In the genomic region with DNA sequence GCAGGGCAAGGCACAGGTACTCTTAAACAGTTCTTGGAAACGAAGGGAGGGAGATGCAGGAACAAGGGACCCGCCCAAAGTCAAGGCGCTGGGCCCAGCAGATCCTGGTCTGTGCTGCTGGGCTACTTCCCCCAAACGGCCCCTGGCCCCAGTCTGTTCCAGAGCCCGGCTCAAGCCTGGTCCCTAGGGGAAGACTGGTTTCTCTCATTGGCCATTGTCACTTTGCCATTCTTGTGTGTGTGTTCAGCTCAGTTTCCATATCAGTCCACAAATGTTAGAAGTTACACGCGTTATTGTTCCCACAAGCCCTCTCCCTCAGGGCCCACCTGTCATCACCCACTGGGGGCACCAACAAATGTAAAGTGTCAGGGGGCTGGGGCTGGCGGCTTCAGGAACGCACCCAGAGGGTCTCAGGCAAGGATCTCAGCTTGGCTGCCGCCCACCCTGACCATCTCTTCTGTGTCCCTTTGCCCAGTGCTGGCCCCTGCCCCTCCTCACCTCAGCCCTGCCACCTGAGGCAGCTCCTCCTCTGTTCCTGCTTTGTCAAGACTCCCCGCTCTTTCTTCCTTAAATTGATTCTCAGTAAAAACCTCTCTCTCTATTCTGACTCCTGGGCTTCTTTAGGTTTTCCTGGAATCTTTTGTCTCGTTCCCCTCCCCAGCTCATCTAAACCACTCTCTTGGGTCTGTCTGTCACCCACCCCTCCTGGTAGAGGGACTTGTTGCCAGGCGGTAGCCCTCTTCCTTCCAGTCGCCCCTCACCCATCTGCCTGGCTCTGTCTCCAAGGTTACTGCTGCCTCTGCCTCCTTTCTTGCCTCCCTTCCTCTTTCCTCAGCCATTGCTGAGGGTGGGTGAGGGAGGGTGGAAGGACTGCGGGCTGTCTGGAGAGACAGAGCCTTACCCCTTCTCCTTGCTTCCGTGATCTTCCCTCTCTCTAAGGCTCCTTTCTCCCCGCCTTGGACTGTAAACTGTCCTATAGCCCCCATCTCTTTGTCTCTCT, we compare ENCODE assay signal across 8 mouse cellular contexts.
DNase-seq lines count a peak whose midpoint lies in the region; ATAC-seq and TF ChIP-seq lines count a peak whose summit lies in the region.

No protein-coding gene starts in this region.

- TF ChIP-seq POLR2A in cerebellum, adult 2 months (IDR thresholded peaks at IDR 0.05; ENCODE audit: borderline replicate concordance, insufficient read depth, low read length), result no peak

- no peaks in the 10 kb centered on the region for H3K27me3 ChIP-seq in cerebellum, adult 2 months (ENCODE audit: control insufficient read depth, insufficient read depth, low read length)
- H3K27me3 ChIP-seq in hindbrain, embryonic 10.5 days (ENCODE audit: insufficient read depth, poor library complexity, severe bottlenecking), result peaks cover 40% of the 10 kb centered on the region
- H3K27me3 ChIP-seq in liver, postnatal 0 days (ENCODE audit: insufficient read depth, low read length), result peaks cover 12% of the 10 kb centered on the region; the same call in 1 of the 2 replicates
- H3K27me3 ChIP-seq in stomach, embryonic 16.5 days (ENCODE audit: control insufficient read depth, insufficient read depth, low read length), result peaks cover 9% of the 10 kb centered on the region

- no peaks in the 10 kb centered on the region for H3K36me3 ChIP-seq in hindbrain, embryonic 10.5 days
- H3K36me3 ChIP-seq in liver, postnatal 0 days (replicated peaks; ENCODE audit: insufficient read depth, low read length), result no peaks in the 10 kb centered on the region
- no peaks in the 10 kb centered on the region for H3K36me3 ChIP-seq in stomach, embryonic 16.5 days (ENCODE audit: control insufficient read depth, insufficient read depth, low read length)

- peaks cover 3% of the 10 kb centered on the region for H3K4me1 ChIP-seq in cerebellum, adult 2 months (ENCODE audit: control insufficient read depth, insufficient read depth, low read length)
- H3K4me1 ChIP-seq in hindbrain, embryonic 10.5 days (replicated peaks), result peaks cover 29% of the 10 kb centered on the region
- H3K4me1 ChIP-seq in liver, postnatal 0 days (ENCODE audit: insufficient read depth), result no peaks in the 10 kb centered on the region
- no peaks in the 10 kb centered on the region for H3K4me1 ChIP-seq in stomach, embryonic 16.5 days (ENCODE audit: control insufficient read depth, insufficient read depth, low read length)

- H3K27ac ChIP-seq in cerebellum, adult 2 months (ENCODE audit: insufficient read depth, low read length), result no peak overlapping the region
- peak overlapping the region; percentile 91 for H3K27ac ChIP-seq in hindbrain, embryonic 10.5 days
- no peak overlapping the region for H3K27ac ChIP-seq in liver, postnatal 0 days (ENCODE audit: low read depth)
- no peak overlapping the region for H3K27ac ChIP-seq in stomach, embryonic 16.5 days (ENCODE audit: low read length)

- no peak for TF ChIP-seq CTCF in cerebellum, adult 2 months (IDR thresholded peaks at IDR 0.05; ENCODE audit: borderline replicate concordance, insufficient read depth, low read depth, low read length)
- TF ChIP-seq CTCF in liver, postnatal 0 days (IDR thresholded peaks at IDR 0.05; ENCODE audit: low read depth), result no peak

- TF ChIP-seq EP300 in liver, postnatal 0 days (IDR thresholded peaks at IDR 0.05; ENCODE audit: low read depth), result no peak

- no peak overlapping the region for H3K4me3 ChIP-seq in cerebellum, adult 2 months (replicated peaks; ENCODE audit: insufficient read depth, low read depth, low read length)
- H3K4me3 ChIP-seq in hindbrain, embryonic 10.5 days, result peak overlapping the region; percentile 59
- H3K4me3 ChIP-seq in liver, postnatal 0 days (ENCODE audit: low read depth, low read length), result no peak overlapping the region
- peak overlapping the region; percentile 45 for H3K4me3 ChIP-seq in stomach, embryonic 16.5 days (replicated peaks; ENCODE audit: low read length)

- peak overlapping the region; percentile 49 for H3K4me2 ChIP-seq in liver, postnatal 0 days (ENCODE audit: low read depth, low read length)
- peak overlapping the region; percentile 58 for H3K4me2 ChIP-seq in stomach, embryonic 16.5 days (ENCODE audit: low read depth, low read length)

- ATAC-seq in liver, postnatal 0 days, result no peak
- ATAC-seq in stomach, embryonic 16.5 days (ENCODE audit: insufficient read depth, low FRiP score), result no peak

- WGBS in cerebellum, adult 2 months, result 31% methylated on average over 17 of the region's 17 CpGs
- WGBS in hindbrain, embryonic 10.5 days, result 28% methylated on average over 17 of the region's 17 CpGs
- WGBS in liver, postnatal 0 days (ENCODE audit: insufficient replicate concordance), result 36% methylated on average over 17 of the region's 17 CpGs
- 37% methylated on average over 17 of the region's 17 CpGs for WGBS in stomach, embryonic 16.5 days

- peaks cover 9% of the 10 kb centered on the region; the same call in 1 of the 2 replicates for H3K9me3 ChIP-seq in hindbrain, embryonic 10.5 days
- H3K9me3 ChIP-seq in liver, postnatal 0 days (ENCODE audit: low read length), result no peaks in the 10 kb centered on the region
- no peaks in the 10 kb centered on the region; the same call in 1 of the 2 replicates for H3K9me3 ChIP-seq in stomach, embryonic 16.5 days (replicated peaks; ENCODE audit: control insufficient read depth, low read length)

- H3K9ac ChIP-seq in liver, postnatal 0 days (replicated peaks), result no peak overlapping the region
- H3K9ac ChIP-seq in stomach, embryonic 16.5 days (ENCODE audit: low read length), result peak overlapping the region; percentile 51

- DNase-seq in cerebellum, postnatal 10 days, result peak; percentile 65 to 67
- DNase-seq in cerebellum, adult 2 months, result no peak
- peak; percentile 72 for DNase-seq in brain, embryonic 18.5 days (ENCODE audit: low read depth, low spot score)
- DNase-seq in hindbrain, embryonic 10.5 days (ENCODE audit: low spot score), result peak; percentile 69
- no peak for DNase-seq in liver, postnatal 0 days
- DNase-seq in adrenal gland, postnatal 14 days, result no peak
- DNase-seq in urinary bladder, adult 2 months (ENCODE audit: low spot score), result no peak

Comparison
In these comparisons a context has a peak if more than half of its experiments do, and no peak if none do; other contexts are left out.
1. DNase-seq: peak in cerebellum, postnatal 10 days (2 of 2), brain, embryonic 18.5 days (single experiment) and hindbrain, embryonic 10.5 days (single experiment); none in cerebellum, adult 2 months (0 of 2), liver, postnatal 0 days (single experiment), adrenal gland, postnatal 14 days (single experiment) and urinary bladder, adult 2 months (single experiment).
2. H3K4me3 ChIP-seq: peak in hindbrain, embryonic 10.5 days (single experiment) and stomach, embryonic 16.5 days (single experiment); none in cerebellum, adult 2 months (single experiment) and liver, postnatal 0 days (single experiment).